Mouse (Mus musculus) C2C12 (cell line): ENCODE results near the gene Hoxb4. TPM values are rescaled to one million over a fixed set of nuclear protein-coding genes. Genes with fewer than 3 reads are reported as not detected.

Experiments used
- H3K27me3 ChIP-seq: one replicate; pipeline ENCODE4 v1.6.1; 2011; ENCODE audit not compliant: control insufficient read depth, insufficient read depth, insufficient read length
- H3K36me3 ChIP-seq: one replicate; pipeline ENCODE4 v1.6.1; 2011; ENCODE audit not compliant: control insufficient read depth, insufficient read depth
- H3K4me3 ChIP-seq: one replicate; pipeline ENCODE4 v1.5.1; 2011; ENCODE audit warnings: mild to moderate bottlenecking, control low read depth; ENCODE audit not compliant: poor library complexity, insufficient read depth, severe bottlenecking
- H3K79me2 ChIP-seq: one replicate; pipeline ENCODE4 v1.6.1; 2011; ENCODE audit not compliant: control insufficient read depth, insufficient read depth
- H3K79me3 ChIP-seq: one replicate; pipeline ENCODE4 v1.6.1; 2011; ENCODE audit warnings: low read depth, control low read depth
- H3ac ChIP-seq: one replicate; pipeline ENCODE3; 2011; ENCODE audit warnings: low read depth; ENCODE audit not compliant: control insufficient read depth, insufficient read length
- CEBPB ChIP-seq: IDR thresholded peaks from one replicate; pipeline ENCODE4 v1.6.1; 2011; ENCODE audit warnings: low read depth, mild to moderate bottlenecking, control low read depth, moderate library complexity
- CTCF ChIP-seq: IDR thresholded peaks from one replicate; pipeline ENCODE4 v1.5.1; 2011; ENCODE audit not compliant: control insufficient read depth, insufficient read depth, insufficient read length
- FOSL1 ChIP-seq: IDR thresholded peaks from one replicate; pipeline ENCODE4 v1.8.0; 2011; ENCODE audit warnings: mild to moderate bottlenecking, low read length; ENCODE audit not compliant: poor library complexity, insufficient read depth, severe bottlenecking
- MAX ChIP-seq: IDR thresholded peaks from one replicate; pipeline ENCODE4 v1.6.1; 2011; ENCODE audit warnings: mild to moderate bottlenecking, control low read depth
- MYOD1 ChIP-seq: IDR thresholded peaks from one replicate; pipeline ENCODE4 v1.6.1; 2011; ENCODE audit warnings: low read depth; ENCODE audit not compliant: control insufficient read depth, insufficient read length
- MYOG ChIP-seq: IDR thresholded peaks from one replicate; pipeline ENCODE4 v1.6.1; 2011; ENCODE audit not compliant: control insufficient read depth, insufficient read length; ENCODE audit errors: extremely low read depth
- USF1 ChIP-seq: IDR thresholded peaks from one replicate; pipeline ENCODE4 v1.6.1; 2011; ENCODE audit warnings: low read depth, mild to moderate bottlenecking, control low read depth, moderate library complexity
- polyA plus RNA-seq: library from polyadenylated mRNA; unstranded; fragments of >200 nt; fragmentation: generic; extraction: Trizol; gene quantifications from one replicate; pipeline ENCODE4 v1.2.1, GENCODE M21; 2012; ENCODE audit warnings: missing spikeins

Hoxb4 gene
- polyA plus RNA-seq, 1 experiment: 0.02 TPM

- Histone ChIP-seq H3K79me2 (no peaks in the 10 kb centered on the region), H3K36me3 (no peaks in the 10 kb centered on the region), H3K4me3 (no peak overlapping the region), H3K79me3 (no peaks in the 10 kb centered on the region), H3ac (no peak overlapping the region), H3K27me3 (peaks cover 78% of the 10 kb centered on the region)
- TF ChIP-seq MYOG (no peak), MYOD1 (no peak), MAX (no peak), CTCF (no peak), FOSL1 (no peak), USF1 (no peak), CEBPB (no peak)
Observed at GRCm38 (mm10) chr11:96324965-96325364, 6.9 kb downstream of the Hoxb4 start.

GRCm38 (mm10) chr11:96325747-96326212, 7.7 kb downstream of the Hoxb4 start:
- Histone ChIP-seq H3K79me3 (no peaks in the 10 kb centered on the region), H3K36me3 (no peaks in the 10 kb centered on the region), H3ac (no peak overlapping the region), H3K27me3 (peaks cover 79% of the 10 kb centered on the region), H3K79me2 (no peaks in the 10 kb centered on the region), H3K4me3 (no peak overlapping the region)
- TF ChIP-seq MYOG (no peak), MAX (no peak), CEBPB (no peak), FOSL1 (no peak), MYOD1 (no peak), USF1 (no peak), CTCF (no peak)

GRCm38 (mm10) chr11:96326705-96327104, 8.6 kb downstream of the Hoxb4 start:
- no peaks in the 10 kb centered on the region for H3K79me3 ChIP-seq
- no peak overlapping the region for H3K4me3 ChIP-seq

GRCm38 (mm10) chr11:96327122-96327521, 9.1 kb downstream of the Hoxb4 start:
- peaks cover 78% of the 10 kb centered on the region for H3K27me3 ChIP-seq
- no peak for TF ChIP-seq MYOG
- no peak for TF ChIP-seq MAX
- no peak for TF ChIP-seq CTCF
- H3K79me3 ChIP-seq: no peaks in the 10 kb centered on the region
- no peaks in the 10 kb centered on the region for H3K79me2 ChIP-seq
- no peak overlapping the region for H3ac ChIP-seq
- no peaks in the 10 kb centered on the region for H3K36me3 ChIP-seq
- H3K4me3 ChIP-seq: no peak overlapping the region

More at GRCm38 (mm10) chr11:96326705-96327104, 8.6 kb downstream of the Hoxb4 start:
- TF ChIP-seq MAX (no peak), CEBPB (no peak), CTCF (no peak), FOSL1 (no peak)
- Histone ChIP-seq H3K27me3 (peaks cover 77% of the 10 kb centered on the region), H3ac (no peak overlapping the region), H3K36me3 (no peaks in the 10 kb centered on the region), H3K79me2 (no peaks in the 10 kb centered on the region)

GRCm38 (mm10) chr11:96327750-96328149, 9.7 kb downstream of the Hoxb4 start:
- TF ChIP-seq FOSL1 (no peak), MAX (no peak)
- H3K4me3 ChIP-seq: no peak overlapping the region
- no peaks in the 10 kb centered on the region for H3K79me3 ChIP-seq
- no peaks in the 10 kb centered on the region for H3K36me3 ChIP-seq
- no peaks in the 10 kb centered on the region for H3K79me2 ChIP-seq
- no peak overlapping the region for H3ac ChIP-seq
- peaks cover 82% of the 10 kb centered on the region for H3K27me3 ChIP-seq

GRCm38 (mm10) chr11:96328605-96329004, 10.5 kb downstream of the Hoxb4 start:
- H3K36me3 ChIP-seq: no peaks in the 10 kb centered on the region
- H3K27me3 ChIP-seq: peaks cover 86% of the 10 kb centered on the region
- TF ChIP-seq CEBPB: no peak
- no peak overlapping the region for H3ac ChIP-seq
- H3K4me3 ChIP-seq: no peak overlapping the region
- no peaks in the 10 kb centered on the region for H3K79me3 ChIP-seq
- no peaks in the 10 kb centered on the region for H3K79me2 ChIP-seq

- no peak for TF ChIP-seq CTCF
- peaks cover 88% of the 10 kb centered on the region for H3K27me3 ChIP-seq
- H3K79me2 ChIP-seq: no peaks in the 10 kb centered on the region
- no peaks in the 10 kb centered on the region for H3K36me3 ChIP-seq
- H3ac ChIP-seq: no peak overlapping the region
- no peak overlapping the region for H3K4me3 ChIP-seq
- H3K79me3 ChIP-seq: no peaks in the 10 kb centered on the region
Observed at GRCm38 (mm10) chr11:96332105-96332504, 14.0 kb downstream of the Hoxb4 start.
